Mouse (Mus musculus): ENCODE data around the gene Ift46. TPM values are rescaled to one million over a fixed set of nuclear protein-coding genes. Genes with fewer than 3 reads are reported as not detected.

Ift46 gene
- polyA plus RNA-seq, 1 experiment from 2014 or later, result 154 TPM

GRCm38 (mm10) chr9:44799102-44799957 is 31.6 kb downstream of the Ift46 start, which contains the start of gene Tmem25:
Gene Tmem25, minus strand, starts transcription at chr9:44799307.
- Histone ChIP-seq H3K36me3 (ENCODE audit: control insufficient read depth, insufficient read depth, low read length) (no peaks in the 10 kb centered on the region), H3K4me2 (replicated peaks; ENCODE audit: low read depth, low read length) (peak within 1 kb of the TSS; percentile 93), H3K9me3 (ENCODE audit: control insufficient read depth, low read length) (no peaks in the 10 kb centered on the region), H3K9ac (ENCODE audit: low read depth, low read length) (peak within 1 kb of the TSS; percentile 61), H3K4me1 (replicated peaks; ENCODE audit: control insufficient read depth, insufficient read depth, low read length) (peaks cover 2% of the 10 kb centered on the region; the same call in 1 of the 2 replicates), H3K4me3 (ENCODE audit: low read depth, low read length) (peak within 1 kb of the TSS; percentile 59), H3K27me3 (ENCODE audit: control insufficient read depth, insufficient read depth, low read length) (peaks cover 5% of the 10 kb centered on the region), H3K27ac (ENCODE audit: low read depth, low read length) (peak within 1 kb of the TSS; percentile 56; the same call in 1 of the 2 replicates)
- DNase-seq (ENCODE audit: low spot score) (peak; percentile 85), ATAC-seq (ENCODE audit: low FRiP score) (peak; percentile 94)
- under 1% methylated on average over 72 of the region's 75 CpGs for WGBS

- Histone ChIP-seq H3K4me1 (replicated peaks; ENCODE audit: control insufficient read depth, insufficient read depth, low read length) (peaks cover 2% of the 10 kb centered on the region; the same call in 1 of the 2 replicates), H3K9me3 (ENCODE audit: control insufficient read depth, low read length) (no peaks in the 10 kb centered on the region), H3K4me3 (ENCODE audit: low read depth, low read length) (peak overlapping the region; percentile 59; the same call in 1 of the 2 replicates), H3K9ac (ENCODE audit: low read depth, low read length) (peak overlapping the region; percentile 61; the same call in 1 of the 2 replicates), H3K27me3 (ENCODE audit: control insufficient read depth, insufficient read depth, low read length) (peaks cover 5% of the 10 kb centered on the region), H3K36me3 (ENCODE audit: control insufficient read depth, insufficient read depth, low read length) (0 out of 2 replicates have a peak, but pooled peaks cover 4% of the 10 kb centered on the region), H3K4me2 (replicated peaks; ENCODE audit: low read depth, low read length) (peak overlapping the region; percentile 93), H3K27ac (ENCODE audit: low read depth, low read length) (no peak overlapping the region)
- 46% methylated on average over 9 of the region's 9 CpGs for WGBS
- ATAC-seq (ENCODE audit: low FRiP score) (no peak), DNase-seq (ENCODE audit: low spot score) (no peak)
These were observed 32.2 kb downstream of the Ift46 start for GRCm38 (mm10) chr9:44799958-44800324.

GRCm38 (mm10) chr9:44801669-44802068 is 34.0 kb downstream of the Ift46 start:
- Histone ChIP-seq H3K9me3 (ENCODE audit: control insufficient read depth, low read length) (no peaks in the 10 kb centered on the region), H3K4me3 (ENCODE audit: low read depth, low read length) (no peak overlapping the region), H3K27me3 (ENCODE audit: control insufficient read depth, insufficient read depth, low read length) (peaks cover 5% of the 10 kb centered on the region), H3K4me1 (replicated peaks; ENCODE audit: control insufficient read depth, insufficient read depth, low read length) (peaks cover 2% of the 10 kb centered on the region; the same call in 1 of the 2 replicates), H3K36me3 (ENCODE audit: control insufficient read depth, insufficient read depth, low read length) (0 out of 2 replicates have a peak, but pooled peaks cover 4% of the 10 kb centered on the region), H3K4me2 (replicated peaks; ENCODE audit: low read depth, low read length) (no peak overlapping the region), H3K9ac (ENCODE audit: low read depth, low read length) (no peak overlapping the region), H3K27ac (ENCODE audit: low read depth, low read length) (no peak overlapping the region)
- 80% methylated on average over 6 of the region's 6 CpGs for WGBS
- no peak for DNase-seq (ENCODE audit: low spot score)
- no peak for ATAC-seq (ENCODE audit: low FRiP score)

GRCm38 (mm10) chr9:44802808-44803450 is 35.2 kb downstream of the Ift46 start, which contains the start of gene Ttc36:
Gene Ttc36, minus strand, starts transcription at chr9:44803072.
- no peak for ATAC-seq (ENCODE audit: low FRiP score)
- no peak within 1 kb of the TSS for H3K4me3 ChIP-seq (ENCODE audit: low read depth, low read length)
- H3K4me1 ChIP-seq (replicated peaks; ENCODE audit: control insufficient read depth, insufficient read depth, low read length), result peaks cover 2% of the 10 kb centered on the region; the same call in 1 of the 2 replicates
- H3K36me3 ChIP-seq (ENCODE audit: control insufficient read depth, insufficient read depth, low read length), result peaks cover 11% of the 10 kb centered on the region
- H3K9ac ChIP-seq (ENCODE audit: low read depth, low read length), result no peak within 1 kb of the TSS
- no peak within 1 kb of the TSS for H3K4me2 ChIP-seq (replicated peaks; ENCODE audit: low read depth, low read length)
- no peak within 1 kb of the TSS for H3K27ac ChIP-seq (ENCODE audit: low read depth, low read length)
- H3K27me3 ChIP-seq (ENCODE audit: control insufficient read depth, insufficient read depth, low read length), result peaks cover 5% of the 10 kb centered on the region
- DNase-seq (ENCODE audit: low spot score), result no peak
- WGBS, result 67% methylated on average over 4 of the region's 4 CpGs
- H3K9me3 ChIP-seq (ENCODE audit: control insufficient read depth, low read length), result no peaks in the 10 kb centered on the region

- Histone ChIP-seq H3K4me2 (replicated peaks; ENCODE audit: low read depth, low read length) (no peak overlapping the region), H3K4me1 (replicated peaks; ENCODE audit: control insufficient read depth, insufficient read depth, low read length) (no peaks in the 10 kb centered on the region), H3K36me3 (ENCODE audit: control insufficient read depth, insufficient read depth, low read length) (peaks cover 20% of the 10 kb centered on the region), H3K27ac (ENCODE audit: low read depth, low read length) (no peak overlapping the region), H3K27me3 (ENCODE audit: control insufficient read depth, insufficient read depth, low read length) (no peaks in the 10 kb centered on the region; the same call in 1 of the 2 replicates), H3K9me3 (ENCODE audit: control insufficient read depth, low read length) (no peaks in the 10 kb centered on the region), H3K4me3 (ENCODE audit: low read depth, low read length) (no peak overlapping the region), H3K9ac (ENCODE audit: low read depth, low read length) (no peak overlapping the region)
- no peak for DNase-seq (ENCODE audit: low spot score)
- ATAC-seq (ENCODE audit: low FRiP score), result no peak
- 88% methylated on average over 10 of the region's 10 CpGs for WGBS
These were observed 37.0 kb downstream of the Ift46 start for GRCm38 (mm10) chr9:44804678-44805077.

- DNase-seq (ENCODE audit: low spot score), result no peak
- no peak overlapping the region for H3K27ac ChIP-seq (ENCODE audit: low read depth, low read length)
- no peaks in the 10 kb centered on the region for H3K4me1 ChIP-seq (replicated peaks; ENCODE audit: control insufficient read depth, insufficient read depth, low read length)
- H3K27me3 ChIP-seq (ENCODE audit: control insufficient read depth, insufficient read depth, low read length), result no peaks in the 10 kb centered on the region; the same call in 1 of the 2 replicates
- 89% methylated on average over 5 of the region's 5 CpGs for WGBS
- H3K4me2 ChIP-seq (replicated peaks; ENCODE audit: low read depth, low read length), result no peak overlapping the region
- no peak overlapping the region for H3K9ac ChIP-seq (ENCODE audit: low read depth, low read length)
- H3K4me3 ChIP-seq (ENCODE audit: low read depth, low read length), result no peak overlapping the region
- peaks cover 24% of the 10 kb centered on the region for H3K36me3 ChIP-seq (ENCODE audit: control insufficient read depth, insufficient read depth, low read length)
- ATAC-seq (ENCODE audit: low FRiP score), result no peak
- no peaks in the 10 kb centered on the region for H3K9me3 ChIP-seq (ENCODE audit: control insufficient read depth, low read length)
These were observed 37.8 kb downstream of the Ift46 start for GRCm38 (mm10) chr9:44805536-44805935.

GRCm38 (mm10) chr9:44807141-44807540 is 39.4 kb downstream of the Ift46 start:
- Histone ChIP-seq H3K9ac (ENCODE audit: low read depth, low read length) (no peak overlapping the region), H3K4me3 (ENCODE audit: low read depth, low read length) (no peak overlapping the region), H3K27me3 (ENCODE audit: control insufficient read depth, insufficient read depth, low read length) (no peaks in the 10 kb centered on the region), H3K4me1 (replicated peaks; ENCODE audit: control insufficient read depth, insufficient read depth, low read length) (no peaks in the 10 kb centered on the region), H3K27ac (ENCODE audit: low read depth, low read length) (no peak overlapping the region), H3K36me3 (ENCODE audit: control insufficient read depth, insufficient read depth, low read length) (peaks cover 30% of the 10 kb centered on the region), H3K4me2 (replicated peaks; ENCODE audit: low read depth, low read length) (no peak overlapping the region), H3K9me3 (ENCODE audit: control insufficient read depth, low read length) (no peaks in the 10 kb centered on the region)
- ATAC-seq (ENCODE audit: low FRiP score) (no peak), DNase-seq (ENCODE audit: low spot score) (no peak)
- WGBS, result 83% methylated on average over 5 of the region's 5 CpGs

- DNase-seq (ENCODE audit: low spot score), result no peak
- Histone ChIP-seq H3K4me1 (replicated peaks; ENCODE audit: control insufficient read depth, insufficient read depth, low read length) (no peaks in the 10 kb centered on the region), H3K4me2 (replicated peaks; ENCODE audit: low read depth, low read length) (no peak overlapping the region), H3K36me3 (ENCODE audit: control insufficient read depth, insufficient read depth, low read length) (peaks cover 35% of the 10 kb centered on the region), H3K27me3 (ENCODE audit: control insufficient read depth, insufficient read depth, low read length) (no peaks in the 10 kb centered on the region), H3K4me3 (ENCODE audit: low read depth, low read length) (no peak overlapping the region), H3K9ac (ENCODE audit: low read depth, low read length) (no peak overlapping the region), H3K9me3 (ENCODE audit: control insufficient read depth, low read length) (no peaks in the 10 kb centered on the region), H3K27ac (ENCODE audit: low read depth, low read length) (no peak overlapping the region)
- 94% methylated on average over 10 of the region's 10 CpGs for WGBS
- no peak for ATAC-seq (ENCODE audit: low FRiP score)
These were observed 40.1 kb downstream of the Ift46 start for GRCm38 (mm10) chr9:44807778-44808177.

All from hindbrain, embryonic 11.5 days (tissue).